Mouse (Mus musculus) megakaryocyte, embryonic 14.5 days (primary cell): ENCODE measurements around the gene C1qtnf12.

Experiments
- FLI1 ChIP-seq: IDR thresholded peaks from 2 replicates; pipeline ENCODE4 v1.6.1; 2012; ENCODE audit warnings: low read length, inconsistent platforms, mixed read lengths
- GATA1 ChIP-seq: IDR thresholded peaks from 3 replicates; pipeline ENCODE4 v1.6.1; 2012; ENCODE audit warnings: mixed read lengths, low read length, inconsistent platforms, borderline replicate concordance

DNA sequence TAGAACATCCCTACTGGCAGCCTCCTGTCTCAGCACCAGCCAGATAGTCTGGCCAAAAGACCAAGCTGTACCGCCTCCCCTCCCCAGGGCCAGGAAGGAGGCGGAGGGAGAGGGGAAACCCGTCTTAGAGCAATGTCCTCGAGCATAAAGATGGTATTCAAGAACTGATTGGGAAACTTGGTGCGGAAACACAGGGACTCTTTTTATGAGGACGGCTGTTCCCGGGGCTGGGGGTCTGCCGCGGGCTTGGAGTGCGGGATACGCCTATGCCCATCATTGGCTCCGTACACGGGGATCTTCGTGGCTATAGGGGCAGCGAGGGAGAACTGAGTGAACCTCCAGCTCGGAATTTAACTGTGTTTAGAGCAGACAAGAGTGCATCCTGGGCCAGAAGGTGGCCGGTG lies 19.1 kb upstream of the C1qtnf12 start:
- TF ChIP-seq GATA1: no peak
- TF ChIP-seq FLI1: no peak
